Mouse (Mus musculus): ENCODE results near the gene Snrpn. TPM values are rescaled to one million over a fixed set of nuclear protein-coding genes. Genes with fewer than 3 reads are reported as not detected.
"Not testable (repeated sequence)": the region's sequence is repeated elsewhere in the genome, so short reads cannot be mapped to it uniquely, and the experiment has no call there.

Gene Snrpn
- 1,040 and 1,196 TPM in 2 replicates for polyA plus RNA-seq (2015; fragmentation: Nextera tagmentation; extraction: Ambion mirVana)

DNA sequence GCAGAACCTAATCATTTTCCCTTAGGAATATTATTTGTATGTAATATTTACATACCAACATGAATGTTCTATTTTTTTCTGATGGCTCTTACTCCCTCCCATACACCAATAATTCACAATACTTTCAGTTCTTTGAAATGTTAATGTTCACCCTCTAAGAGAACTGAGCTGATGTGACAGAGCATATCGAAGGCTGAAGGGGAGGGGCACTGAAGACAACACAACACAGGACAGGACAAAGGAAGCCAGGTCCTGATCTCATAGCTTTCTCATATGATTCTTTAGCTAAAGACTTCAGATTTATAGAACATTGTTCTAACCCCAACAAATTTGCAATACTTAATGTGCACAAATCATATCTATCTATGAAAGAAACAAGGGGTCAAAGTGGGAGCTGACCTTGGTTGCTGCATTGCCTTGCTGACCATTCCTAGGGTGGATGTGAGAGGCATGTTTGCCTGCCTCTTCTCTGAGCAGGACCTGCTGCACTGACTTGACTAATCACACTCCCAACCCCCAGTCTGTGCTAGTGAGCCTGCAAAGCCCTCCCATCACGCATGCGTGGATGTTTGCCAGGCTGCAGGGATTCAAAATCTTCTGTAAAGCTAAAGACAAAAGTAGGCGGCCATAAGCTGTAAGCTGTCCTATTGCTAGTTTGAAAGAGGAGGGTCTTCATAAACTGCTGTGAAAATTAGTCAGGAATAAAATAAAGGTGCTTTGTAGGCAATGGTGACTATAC is at the start of gene Snrpn:
Gene Snrpn, minus strand, starts transcription at position 478 of the 739 bp plus-strand sequence.
- Histone ChIP-seq H3K27me3 (replicated peaks; ENCODE audit: control insufficient read depth, insufficient read depth, low read length) (no peaks in the 10 kb centered on the region), H3K4me1 (ENCODE audit: control insufficient read depth, insufficient read depth, low read depth, low read length) (no peaks in the 10 kb centered on the region), H3K27ac (ENCODE audit: low read depth, low read length) (no peak within 1 kb of the TSS), H3K9ac (ENCODE audit: low read depth, low read length) (no peak within 1 kb of the TSS), H3K4me3 (ENCODE audit: low read length) (no peak within 1 kb of the TSS), H3K36me3 (ENCODE audit: control insufficient read depth, insufficient read depth, low read length) (no peaks in the 10 kb centered on the region), H3K9me3 (ENCODE audit: control insufficient read depth, low read length) (no peaks in the 10 kb centered on the region), H3K4me2 (ENCODE audit: low read length) (no peak within 1 kb of the TSS)
- 56% methylated on average over 4 of the region's 4 CpGs for WGBS
- ATAC-seq: no peak

- WGBS: 42% methylated on average over 5 of the region's 5 CpGs
- peak; percentile 97 for ATAC-seq
- Histone ChIP-seq H3K9ac (ENCODE audit: low read depth, low read length) (peak overlapping the region; percentile 47; the same call in 1 of the 2 replicates), H3K4me2 (ENCODE audit: low read length) (peak overlapping the region; percentile 39; the same call in 1 of the 2 replicates), H3K4me1 (ENCODE audit: control insufficient read depth, insufficient read depth, low read depth, low read length) (no peaks in the 10 kb centered on the region), H3K36me3 (ENCODE audit: control insufficient read depth, insufficient read depth, low read length) (no peaks in the 10 kb centered on the region), H3K4me3 (ENCODE audit: low read length) (peak overlapping the region; percentile 22), H3K27ac (ENCODE audit: low read depth, low read length) (peak overlapping the region; percentile 64), H3K27me3 (replicated peaks; ENCODE audit: control insufficient read depth, insufficient read depth, low read length) (no peaks in the 10 kb centered on the region), H3K9me3 (ENCODE audit: control insufficient read depth, low read length) (no peaks in the 10 kb centered on the region)
These were observed 30.5 kb upstream of the Snrpn start for GRCm38 (mm10) chr7:60170250-60171185.

DNA sequence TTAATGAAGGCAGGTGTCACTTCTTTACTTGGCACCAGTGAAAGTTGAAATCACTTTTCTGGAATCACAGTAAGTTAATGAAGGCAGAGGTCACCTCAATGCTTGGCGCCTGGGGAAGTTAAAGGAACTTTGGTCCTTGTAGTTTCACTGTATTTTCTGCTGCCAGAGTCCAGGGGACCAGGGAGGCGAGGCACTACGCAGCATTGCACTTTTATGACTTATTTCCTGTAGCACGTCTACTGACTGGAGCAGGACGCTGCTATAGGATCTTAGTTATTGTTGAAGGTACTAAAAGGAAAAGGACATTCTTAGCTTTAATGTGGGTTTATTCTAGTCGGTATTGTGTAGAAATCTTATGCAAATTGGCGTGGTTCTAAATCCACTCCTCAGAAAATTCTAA is 14.7 kb downstream of the Snrpn start:
- Histone ChIP-seq H3K27me3 (replicated peaks; ENCODE audit: control insufficient read depth, insufficient read depth, low read length) (no peaks in the 10 kb centered on the region), H3K4me1 (ENCODE audit: control insufficient read depth, insufficient read depth, low read depth, low read length) (no peaks in the 10 kb centered on the region), H3K27ac (ENCODE audit: low read depth, low read length) (no peak overlapping the region), H3K36me3 (ENCODE audit: control insufficient read depth, insufficient read depth, low read length) (no peaks in the 10 kb centered on the region), H3K4me2 (ENCODE audit: low read length) (no peak overlapping the region), H3K9ac (ENCODE audit: low read depth, low read length) (no peak overlapping the region), H3K9me3 (ENCODE audit: control insufficient read depth, low read length) (0 out of 2 replicates have a peak, but pooled peaks cover 2% of the 10 kb centered on the region), H3K4me3 (ENCODE audit: low read length) (no peak overlapping the region)
- WGBS: 79% methylated on average over 7 of the region's 7 CpGs
- ATAC-seq: no peak

- H3K4me3 ChIP-seq (ENCODE audit: low read length); H3K9me3 ChIP-seq (ENCODE audit: control insufficient read depth, low read length); H3K4me2 ChIP-seq (ENCODE audit: low read length); ATAC-seq; H3K27ac ChIP-seq (ENCODE audit: low read depth, low read length); H3K4me1 ChIP-seq (ENCODE audit: control insufficient read depth, insufficient read depth, low read depth, low read length); H3K27me3 ChIP-seq (replicated peaks; ENCODE audit: control insufficient read depth, insufficient read depth, low read length); H3K9ac ChIP-seq (ENCODE audit: low read depth, low read length); H3K36me3 ChIP-seq (ENCODE audit: control insufficient read depth, insufficient read depth, low read length): not testable (repeated sequence)
- WGBS: 41% methylated on average over 3 of the region's 3 CpGs
These were observed 16.9 kb downstream of the Snrpn start for GRCm38 (mm10) chr7:60123086-60123624.

DNA sequence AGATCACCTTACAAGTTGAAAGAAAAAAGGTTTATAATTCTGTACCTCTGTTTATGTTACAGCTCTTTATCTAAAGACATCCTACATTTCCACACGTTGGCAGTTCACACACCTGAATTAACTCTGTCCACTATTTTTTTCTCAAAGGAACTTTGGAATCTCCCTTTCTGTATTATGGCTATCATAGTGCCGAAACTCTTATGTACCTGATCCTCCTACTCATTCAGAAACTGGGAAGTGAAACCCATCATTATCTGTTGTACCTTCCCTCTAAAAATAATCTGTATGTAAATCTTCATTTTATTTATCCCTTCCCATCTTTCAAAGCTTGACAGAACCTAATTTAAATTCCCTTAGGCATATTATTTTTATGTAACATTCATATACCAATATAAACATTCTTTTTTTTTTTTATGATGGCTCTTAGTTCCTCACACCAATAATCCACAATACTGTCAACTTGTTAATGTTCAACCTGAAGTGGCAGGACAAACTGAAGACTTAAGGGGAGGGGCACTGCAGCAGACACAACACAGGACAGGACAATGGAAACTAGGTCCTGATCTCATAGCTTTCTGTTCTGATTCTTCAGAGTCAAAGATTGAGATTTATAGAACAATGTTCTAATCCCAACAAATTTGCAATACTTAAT is 17.5 kb downstream of the Snrpn start:
- no peak for ATAC-seq
- H3K27ac ChIP-seq (ENCODE audit: low read depth, low read length): no peak overlapping the region
- WGBS: 73% methylated on average over 2 of the region's 2 CpGs

DNA sequence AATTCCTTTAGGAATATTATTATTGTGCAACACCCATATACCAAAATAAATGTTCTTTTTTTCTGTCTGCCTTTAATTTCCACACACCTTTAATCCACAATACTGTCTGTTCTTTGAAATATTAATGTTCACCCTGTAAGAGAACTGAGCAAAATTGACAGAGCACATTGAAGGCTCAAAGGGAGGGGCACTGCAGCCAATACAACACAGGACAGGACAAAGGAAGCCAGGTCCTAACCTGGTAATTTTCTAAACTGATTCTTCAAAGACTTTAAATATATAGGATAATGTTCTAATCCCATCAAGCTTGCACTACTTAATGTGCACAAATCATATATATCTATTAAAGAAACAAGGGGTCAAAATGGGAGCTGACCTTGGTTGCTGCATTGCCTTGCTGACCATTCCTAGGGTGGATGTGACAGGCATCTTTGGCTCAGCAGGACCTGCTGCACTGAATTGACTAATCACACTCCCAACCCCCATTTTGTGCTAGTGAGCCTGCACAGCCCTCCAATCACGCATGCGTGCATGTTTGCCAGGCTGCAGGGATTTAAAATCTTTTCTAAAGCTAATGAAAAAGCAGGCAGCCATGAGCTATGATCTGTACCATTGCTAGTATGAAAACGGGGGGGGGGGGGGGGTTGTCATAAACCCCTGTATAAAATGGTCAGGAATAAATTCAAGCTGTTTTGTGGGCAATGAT is 42.7 kb downstream of the Snrpn start:
- Histone ChIP-seq H3K4me3 (ENCODE audit: low read length) (no peak overlapping the region), H3K27me3 (replicated peaks; ENCODE audit: control insufficient read depth, insufficient read depth, low read length) (no peaks in the 10 kb centered on the region), H3K27ac (ENCODE audit: low read depth, low read length) (no peak overlapping the region), H3K4me1 (ENCODE audit: control insufficient read depth, insufficient read depth, low read depth, low read length) (no peaks in the 10 kb centered on the region), H3K4me2 (ENCODE audit: low read length) (no peak overlapping the region), H3K9ac (ENCODE audit: low read depth, low read length) (no peak overlapping the region), H3K36me3 (ENCODE audit: control insufficient read depth, insufficient read depth, low read length) (no peaks in the 10 kb centered on the region), H3K9me3 (ENCODE audit: control insufficient read depth, low read length) (no peaks in the 10 kb centered on the region; the same call in 1 of the 2 replicates)
- 38% methylated on average over 3 of the region's 3 CpGs for WGBS
- ATAC-seq: peak; percentile 94

More for the DNA sequence above, 17.5 kb downstream of the Snrpn start:
- Histone ChIP-seq H3K36me3 (ENCODE audit: control insufficient read depth, insufficient read depth, low read length) (no peaks in the 10 kb centered on the region), H3K27me3 (replicated peaks; ENCODE audit: control insufficient read depth, insufficient read depth, low read length) (no peaks in the 10 kb centered on the region), H3K4me3 (ENCODE audit: low read length) (no peak overlapping the region), H3K9ac (ENCODE audit: low read depth, low read length) (no peak overlapping the region), H3K4me1 (ENCODE audit: control insufficient read depth, insufficient read depth, low read depth, low read length) (no peaks in the 10 kb centered on the region), H3K9me3 (ENCODE audit: control insufficient read depth, low read length) (0 out of 2 replicates have a peak, but pooled peaks cover 2% of the 10 kb centered on the region), H3K4me2 (ENCODE audit: low read length) (no peak overlapping the region)

DNA sequence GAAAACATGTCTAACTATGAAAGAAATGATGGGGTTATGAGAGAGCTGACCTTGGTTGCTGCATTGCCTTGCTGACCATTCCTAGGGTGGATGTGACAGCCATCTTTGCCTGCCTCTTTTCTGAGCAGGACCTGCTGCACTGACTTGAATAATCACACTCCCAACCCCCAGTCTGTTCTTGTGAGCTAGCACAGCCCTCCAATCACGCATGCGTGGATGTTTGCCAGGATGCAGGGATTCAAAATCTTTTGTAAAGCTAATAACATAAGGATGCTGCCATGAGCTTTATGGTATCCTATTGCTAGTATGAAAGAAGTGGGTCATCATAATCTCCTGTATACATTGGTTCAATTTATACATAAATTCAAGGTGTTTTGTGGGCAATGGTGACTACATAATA is 63.7 kb downstream of the Snrpn start:
- Histone ChIP-seq H3K4me2 (ENCODE audit: low read length) (no peak overlapping the region), H3K4me3 (ENCODE audit: low read length) (no peak overlapping the region), H3K27me3 (replicated peaks; ENCODE audit: control insufficient read depth, insufficient read depth, low read length) (no peaks in the 10 kb centered on the region), H3K9me3 (ENCODE audit: control insufficient read depth, low read length) (no peaks in the 10 kb centered on the region), H3K9ac (ENCODE audit: low read depth, low read length) (no peak overlapping the region), H3K4me1 (ENCODE audit: control insufficient read depth, insufficient read depth, low read depth, low read length) (no peaks in the 10 kb centered on the region), H3K27ac (ENCODE audit: low read depth, low read length) (no peak overlapping the region), H3K36me3 (ENCODE audit: control insufficient read depth, insufficient read depth, low read length) (no peaks in the 10 kb centered on the region)
- 70% methylated on average over 2 of the region's 2 CpGs for WGBS
- no peak for ATAC-seq

- Histone ChIP-seq H3K36me3 (ENCODE audit: control insufficient read depth, insufficient read depth, low read length) (no peaks in the 10 kb centered on the region), H3K9me3 (ENCODE audit: control insufficient read depth, low read length) (no peaks in the 10 kb centered on the region), H3K4me2 (ENCODE audit: low read length) (no peak overlapping the region), H3K27me3 (replicated peaks; ENCODE audit: control insufficient read depth, insufficient read depth, low read length) (no peaks in the 10 kb centered on the region), H3K9ac (ENCODE audit: low read depth, low read length) (no peak overlapping the region; the same call in 1 of the 2 replicates), H3K4me3 (ENCODE audit: low read length) (peak overlapping the region; percentile 24), H3K4me1 (ENCODE audit: control insufficient read depth, insufficient read depth, low read depth, low read length) (no peaks in the 10 kb centered on the region), H3K27ac (ENCODE audit: low read depth, low read length) (no peak overlapping the region; the same call in 1 of the 2 replicates)
- peak; percentile 79 for ATAC-seq
- WGBS: 68% methylated on average over 6 of the region's 6 CpGs
These were observed 92.4 kb downstream of the Snrpn start for GRCm38 (mm10) chr7:60047481-60048201.
